Mouse (Mus musculus) C2C12 (cell line): ENCODE data around the gene Amot.

Experiments used
- CTCF ChIP-seq: IDR thresholded peaks from one replicate; pipeline ENCODE4 v1.5.1; 2011; ENCODE audit not compliant: control insufficient read depth, insufficient read depth, insufficient read length
- MYOG ChIP-seq: IDR thresholded peaks from one replicate; pipeline ENCODE4 v1.6.1; 2011; ENCODE audit not compliant: control insufficient read depth, insufficient read length; ENCODE audit errors: extremely low read depth

DNA sequence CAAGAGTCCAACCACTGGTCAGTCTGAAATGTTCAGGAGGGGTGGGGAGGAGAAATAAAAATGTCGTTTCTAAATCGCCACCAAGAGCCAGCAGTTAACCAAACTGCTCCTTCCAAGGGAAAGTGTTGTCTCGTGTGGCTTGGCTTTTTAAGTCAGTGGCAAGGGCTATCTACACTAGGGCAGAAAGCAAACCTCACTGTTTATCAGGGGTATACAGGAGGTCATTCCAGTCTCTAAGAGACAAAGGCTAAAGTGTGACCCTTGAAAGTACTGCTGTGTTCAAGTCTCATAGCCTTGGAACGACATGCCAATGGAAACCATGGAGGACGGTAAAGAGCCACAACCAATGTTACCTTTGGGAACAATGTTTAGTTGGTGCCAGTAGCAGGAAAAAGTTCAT is 15.0 kb downstream of the Amot start:
- TF ChIP-seq CTCF: no peak
- TF ChIP-seq MYOG: no peak
